8 mouse cellular contexts compared by ENCODE assay signal in genomic region chr2:102450761-102451670, GRCm38 (mm10). TPM values are rescaled to one million over a fixed set of nuclear protein-coding genes. Genes with fewer than 3 reads are reported as not detected.
DNase-seq lines count a peak whose midpoint lies in the region; ATAC-seq lines count a peak whose summit lies in the region.

No protein-coding gene starts in this region.

- H3K27ac ChIP-seq in embryonic facial prominence, embryonic 10.5 days (replicated peaks): peak overlapping the region; percentile 96
- H3K27ac ChIP-seq in neural tube, embryonic 11.5 days (ENCODE audit: low read depth, low read length): peak overlapping the region; percentile 95

- H3K4me1 ChIP-seq in embryonic facial prominence, embryonic 10.5 days: peaks cover 52% of the 10 kb centered on the region
- H3K4me1 ChIP-seq in neural tube, embryonic 11.5 days (ENCODE audit: control insufficient read depth, insufficient read depth, low read length): peaks cover 12% of the 10 kb centered on the region; the same call in 1 of the 2 replicates

- under 1% methylated on average over 109 of the region's 109 CpGs for WGBS in embryonic facial prominence, embryonic 10.5 days
- WGBS in neural tube, embryonic 11.5 days: under 1% methylated on average over 91 of the region's 109 CpGs

- H3K4me2 ChIP-seq in neural tube, embryonic 11.5 days (ENCODE audit: low read depth): peak overlapping the region; percentile 96

- peaks cover 3% of the 10 kb centered on the region; the same call in 1 of the 2 replicates for H3K36me3 ChIP-seq in embryonic facial prominence, embryonic 10.5 days (replicated peaks)
- no peaks in the 10 kb centered on the region for H3K36me3 ChIP-seq in neural tube, embryonic 11.5 days (ENCODE audit: control insufficient read depth, insufficient read depth, low read length)

- ATAC-seq in neural tube, embryonic 11.5 days (ENCODE audit: insufficient read depth, low FRiP score, low TSS enrichment): peak; percentile 54

- H3K4me3 ChIP-seq in embryonic facial prominence, embryonic 10.5 days: peak overlapping the region; percentile 80
- H3K4me3 ChIP-seq in neural tube, embryonic 11.5 days (ENCODE audit: low read depth, low read length): peak overlapping the region; percentile 84

- DNase-seq in ovary, postnatal 10 days (ENCODE audit: low spot score): peak; percentile 27
- DNase-seq in ovary, adult 18-20 months (ENCODE audit: low spot score): no peak
- peak; percentile 76 for DNase-seq in embryonic facial prominence, embryonic 10.5 days (ENCODE audit: low spot score)
- peak; percentile 4 for DNase-seq in heart, adult 8-10 months (ENCODE audit: low spot score)
- DNase-seq in kidney, adult 9 months: peak; percentile 49
- DNase-seq in liver: peak; percentile 16
- peak; percentile 69 for DNase-seq in neural tube, embryonic 11.5 days (ENCODE audit: low spot score)
- peak; percentile 4 to 14 for DNase-seq in thymus, adult 18-20 months

- no peaks in the 10 kb centered on the region for H3K9me3 ChIP-seq in embryonic facial prominence, embryonic 10.5 days
- H3K9me3 ChIP-seq in neural tube, embryonic 11.5 days (ENCODE audit: control insufficient read depth, low read length): no peaks in the 10 kb centered on the region

- H3K9ac ChIP-seq in neural tube, embryonic 11.5 days (ENCODE audit: low read length): peak overlapping the region; percentile 95

- H3K27me3 ChIP-seq in embryonic facial prominence, embryonic 10.5 days (replicated peaks; ENCODE audit: low read depth, poor library complexity, severe bottlenecking): peaks cover 20% of the 10 kb centered on the region
- H3K27me3 ChIP-seq in neural tube, embryonic 11.5 days (ENCODE audit: control insufficient read depth, insufficient read depth, low read length): no peaks in the 10 kb centered on the region

RNA-seq across cellular contexts. Expression of gene Fjx1, which starts 1.3 kb away (rescaled TPM):
- polyA plus RNA-seq in embryonic facial prominence, embryonic 10.5 days (2016; fragmentation: Nextera tagmentation; extraction: Ambion mirVana): 9.9 and 10.4 TPM in 2 replicates
- under 1 TPM; 0.25 to 0.63 (median 0.51) TPM for total RNA-seq in heart, adult 8-10 months (2022)
- polyA plus RNA-seq in neural tube, embryonic 11.5 days (2014; fragmentation: Nextera tagmentation; extraction: Ambion mirVana): 22.3 and 22.5 TPM in 2 replicates

RNA-seq across cellular contexts. Expression of gene Trim44, which starts 43.4 kb away (rescaled TPM):
- polyA plus RNA-seq in embryonic facial prominence, embryonic 10.5 days (2016; fragmentation: Nextera tagmentation; extraction: Ambion mirVana): 23.7 and 24.1 TPM in 2 replicates
- total RNA-seq in heart, adult 8-10 months (2022): 10 to 100 TPM; 25.6 to 29.4 (median 27.3) TPM
- 48.4 and 52.2 TPM in 2 replicates for polyA plus RNA-seq in neural tube, embryonic 11.5 days (2014; fragmentation: Nextera tagmentation; extraction: Ambion mirVana)
